8 mouse cellular contexts compared by ENCODE assay signal in genomic region chr2:76672966-76673392, GRCm38 (mm10). TPM values are rescaled to one million over a fixed set of nuclear protein-coding genes. Genes with fewer than 3 reads are reported as not detected.
DNase-seq lines count a peak whose midpoint lies in the region; ATAC-seq and TF ChIP-seq lines count a peak whose summit lies in the region.

TSS of gene Fkbp7 (minus strand) at chr2:76673116.

- H3K36me3 ChIP-seq in forebrain, embryonic 13.5 days (ENCODE audit: poor library complexity, severe bottlenecking): no peaks in the 10 kb centered on the region
- no peaks in the 10 kb centered on the region for H3K36me3 ChIP-seq in liver, embryonic 16.5 days (ENCODE audit: control insufficient read depth, insufficient read depth)
- H3K36me3 ChIP-seq in neural tube, embryonic 12.5 days: no peaks in the 10 kb centered on the region
- no peaks in the 10 kb centered on the region for H3K36me3 ChIP-seq in stomach, postnatal 0 days (ENCODE audit: control insufficient read depth, insufficient read depth, low read length)

- H3K27ac ChIP-seq in forebrain, embryonic 13.5 days: peak within 1 kb of the TSS; percentile 57
- peak within 1 kb of the TSS; percentile 15 for H3K27ac ChIP-seq in liver, embryonic 16.5 days (ENCODE audit: low read length)
- H3K27ac ChIP-seq in neural tube, embryonic 12.5 days: peak within 1 kb of the TSS; percentile 9; the same call in 1 of the 2 replicates
- H3K27ac ChIP-seq in stomach, postnatal 0 days (replicated peaks): peak within 1 kb of the TSS; percentile 89

- peak within 1 kb of the TSS; percentile 72 for H3K9ac ChIP-seq in forebrain, embryonic 13.5 days
- H3K9ac ChIP-seq in liver, embryonic 16.5 days (ENCODE audit: low read depth, low read length): peak within 1 kb of the TSS; percentile 37
- H3K9ac ChIP-seq in neural tube, embryonic 12.5 days: peak within 1 kb of the TSS; percentile 50
- peak within 1 kb of the TSS; percentile 66 for H3K9ac ChIP-seq in stomach, postnatal 0 days (ENCODE audit: low read length)

- H3K27me3 ChIP-seq in forebrain, embryonic 13.5 days: no peaks in the 10 kb centered on the region
- no peaks in the 10 kb centered on the region for H3K27me3 ChIP-seq in liver, embryonic 16.5 days (ENCODE audit: control insufficient read depth, insufficient read depth, low read depth, low read length)
- no peaks in the 10 kb centered on the region for H3K27me3 ChIP-seq in neural tube, embryonic 12.5 days (replicated peaks)
- no peaks in the 10 kb centered on the region for H3K27me3 ChIP-seq in stomach, postnatal 0 days (ENCODE audit: control insufficient read depth, insufficient read depth, low read length)

- no peak for TF ChIP-seq EP300 in stomach, postnatal 0 days (optimal IDR thresholded peaks at IDR 0.05)

- peak; percentile 87 for ATAC-seq in cerebellum, adult (ENCODE audit: insufficient number of reproducible peaks, low FRiP score, low TSS enrichment)
- ATAC-seq in forebrain, embryonic 13.5 days: peak; percentile 95
- peak; percentile 88 for ATAC-seq in liver, embryonic 16.5 days (ENCODE audit: low read depth)
- ATAC-seq in neural tube, embryonic 12.5 days (ENCODE audit: low FRiP score, low read depth): peak; percentile 95
- peak; percentile 93 for ATAC-seq in stomach, postnatal 0 days (ENCODE audit: low FRiP score, low TSS enrichment)

- DNase-seq in ES-CJ7 (ENCODE audit: low read depth, low spot score): peak; percentile 92
- DNase-seq in heart, postnatal 10 days: peak; percentile 94
- DNase-seq in kidney, postnatal 4 days: peak; percentile 94 to 96
- peak; percentile 94 for DNase-seq in stomach, postnatal 0 days (ENCODE audit: low spot score)

- H3K4me3 ChIP-seq in forebrain, embryonic 13.5 days: peak within 1 kb of the TSS; percentile 48
- H3K4me3 ChIP-seq in liver, embryonic 16.5 days (ENCODE audit: low read depth, low read length): peak within 1 kb of the TSS; percentile 54
- H3K4me3 ChIP-seq in neural tube, embryonic 12.5 days: peak within 1 kb of the TSS; percentile 39
- peak within 1 kb of the TSS; percentile 56 for H3K4me3 ChIP-seq in stomach, postnatal 0 days (ENCODE audit: low read depth, low read length)

- TF ChIP-seq CTCF in stomach, postnatal 0 days (IDR thresholded peaks at IDR 0.05; ENCODE audit: low read depth): no peak

- peaks cover 32% of the 10 kb centered on the region for H3K4me1 ChIP-seq in forebrain, embryonic 13.5 days
- H3K4me1 ChIP-seq in liver, embryonic 16.5 days (ENCODE audit: control insufficient read depth, low read depth, low read length): peaks cover 26% of the 10 kb centered on the region
- H3K4me1 ChIP-seq in neural tube, embryonic 12.5 days: peaks cover 24% of the 10 kb centered on the region
- H3K4me1 ChIP-seq in stomach, postnatal 0 days (replicated peaks; ENCODE audit: control insufficient read depth, insufficient read depth): no peaks in the 10 kb centered on the region

- under 1% methylated on average over 17 of the region's 17 CpGs for WGBS in forebrain, embryonic 13.5 days
- under 1% methylated on average over 17 of the region's 17 CpGs for WGBS in liver, embryonic 16.5 days (ENCODE audit: insufficient replicate concordance)
- under 1% methylated on average over 17 of the region's 17 CpGs for whole genome bisulfite sequencing in neural tube, embryonic 12.5 days
- WGBS in stomach, postnatal 0 days: 3% methylated on average over 17 of the region's 17 CpGs

- H3K9me3 ChIP-seq in forebrain, embryonic 13.5 days (replicated peaks): no peaks in the 10 kb centered on the region
- H3K9me3 ChIP-seq in liver, embryonic 16.5 days (replicated peaks; ENCODE audit: control insufficient read depth, low read length): no peaks in the 10 kb centered on the region
- no peaks in the 10 kb centered on the region for H3K9me3 ChIP-seq in neural tube, embryonic 12.5 days
- H3K9me3 ChIP-seq in stomach, postnatal 0 days (ENCODE audit: control insufficient read depth, low read length): no peaks in the 10 kb centered on the region

- intact Hi-C loops in heart, postnatal 10 days (cut with DNase I): loop anchor here (2.0 kb wide), 1 partner anchor 24 kb away; the partner anchor contains the start of genes Pjvk and Prkra

- H3K4me2 ChIP-seq in forebrain, embryonic 13.5 days: peak within 1 kb of the TSS; percentile 72
- H3K4me2 ChIP-seq in liver, embryonic 16.5 days (ENCODE audit: low read depth, low read length): peak within 1 kb of the TSS; percentile 69
- H3K4me2 ChIP-seq in neural tube, embryonic 12.5 days (replicated peaks): peak within 1 kb of the TSS; percentile 66
- peak within 1 kb of the TSS; percentile 65 for H3K4me2 ChIP-seq in stomach, postnatal 0 days (replicated peaks; ENCODE audit: low read depth)

RNA-seq across cellular contexts. Expression of gene Fkbp7, which starts in this region (rescaled TPM):
- polyA plus RNA-seq in forebrain, embryonic 13.5 days (2015; fragmentation: Nextera tagmentation; extraction: Ambion mirVana): 10.5 and 11.4 TPM in 2 replicates
- 10 to 100 TPM; 30.3 to 33.6 TPM for total RNA-seq in heart, postnatal 10 days (2021)
- 4.0 and 4.4 TPM in 2 replicates for polyA plus RNA-seq in liver, embryonic 16.5 days (2015; fragmentation: Nextera tagmentation; extraction: Ambion mirVana)
- 25.9 and 28.1 TPM in 2 replicates for polyA plus RNA-seq in neural tube, embryonic 12.5 days (2016; fragmentation: Nextera tagmentation; extraction: Ambion mirVana)
- polyA plus RNA-seq in stomach, postnatal 0 days (2015; fragmentation: Nextera tagmentation; extraction: Ambion mirVana): 56.8 and 67.1 TPM in 2 replicates

Comparison
In these comparisons a context has a peak if more than half of its experiments do, and no peak if none do; other contexts are left out.
1. Peak in every context shown above with its lines: DNase-seq, ATAC-seq, H3K4me3 ChIP-seq and H3K27ac ChIP-seq.
2. H3K27ac ChIP-seq: peak in every context shown above with its lines; median percentile 89 in stomach, postnatal 0 days; 57 in forebrain, embryonic 13.5 days; 15 in liver, embryonic 16.5 days; 9 in neural tube, embryonic 12.5 days.